Comparison of ENCODE assay signal across 21 mouse cellular contexts in the genomic region with DNA sequence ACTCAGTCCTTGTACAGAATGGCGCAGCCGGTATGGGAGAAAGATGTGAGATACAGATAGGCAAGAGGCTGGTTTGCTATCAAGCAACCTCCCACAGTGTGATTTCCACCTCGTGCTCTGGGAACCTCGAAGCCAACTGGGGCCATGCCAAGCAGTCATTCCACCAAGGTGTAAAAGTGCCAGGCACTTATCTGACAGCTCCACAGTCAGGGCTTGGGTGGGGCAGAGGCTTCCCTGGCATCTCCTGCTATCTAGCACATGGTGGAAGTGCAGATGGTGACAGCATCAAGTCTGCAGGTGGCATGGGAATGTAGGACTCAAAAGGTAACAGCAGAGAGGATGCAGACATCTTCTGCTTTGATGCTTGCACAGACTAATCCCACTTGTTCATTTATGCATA.
DNase-seq lines count a peak whose midpoint lies in the region; ATAC-seq lines count a peak whose summit lies in the region.
"Had no signal": no experiment of that assay in that cellular context is flagged by ENCODE, and none has a peak within 500 bp of the region (broad histone marks: within the 10 kb centered on the region; RNA-seq: fewer than 3 reads in every experiment).

No protein-coding gene starts in this region.

- no peak for ATAC-seq in cerebellum, adult (ENCODE audit: insufficient number of reproducible peaks, low FRiP score, low TSS enrichment)
- ATAC-seq in midbrain, embryonic 14.5 days (ENCODE audit: low FRiP score, low TSS enrichment): no peak
- ATAC-seq: CD4-positive, CD25-positive, alpha-beta regulatory T cell, adult 4 months; forebrain, embryonic 16.5 days; hindbrain, postnatal 0 days had no signal

- DNase-seq in cerebellum, adult 11 months: peak; percentile 38
- DNase-seq in brain, adult 2 months (ENCODE audit: low read depth, low spot score): peak; percentile 48
- peak; percentile 63 for DNase-seq in cerebellum, adult 9-10 months
- peak; percentile 63 to 80 for DNase-seq in cerebellum, postnatal 25 days
- no peak for DNase-seq in midbrain, embryonic 14.5 days
- DNase-seq in embryo, embryonic 9.5 days (ENCODE audit: extremely low spot score): no peak
- DNase-seq: adrenal gland, adult 8-10 months; adrenal gland, postnatal 36 days; B cell, adult 2 months; gastrocnemius, postnatal 10 days; heart, adult 18-20 months; heart, postnatal 10 days had no signal

- H3K27ac ChIP-seq in midbrain, embryonic 14.5 days (replicated peaks; ENCODE audit: low read depth, low read length): no peak overlapping the region
- H3K27ac ChIP-seq: embryonic facial prominence, embryonic 13.5 days; forebrain, embryonic 12.5 days; heart, embryonic 10.5 days; hindbrain, embryonic 13.5 days; hindbrain, postnatal 0 days had no signal

- H3K4me3 ChIP-seq in midbrain, embryonic 14.5 days (replicated peaks; ENCODE audit: low read depth, low read length): no peak overlapping the region
- H3K4me3 ChIP-seq: embryonic facial prominence, embryonic 13.5 days; forebrain, embryonic 12.5 days; heart, embryonic 10.5 days; hindbrain, embryonic 13.5 days had no signal

- H3K9ac ChIP-seq in midbrain, embryonic 14.5 days (replicated peaks; ENCODE audit: low read length): no peak overlapping the region
- H3K9ac ChIP-seq: embryonic facial prominence, embryonic 13.5 days; forebrain, embryonic 12.5 days; hindbrain, embryonic 13.5 days had no signal

- 89% methylated on average over 4 of the region's 4 CpGs for WGBS in midbrain, embryonic 14.5 days

- no peaks in the 10 kb centered on the region for H3K36me3 ChIP-seq in midbrain, embryonic 14.5 days (ENCODE audit: control insufficient read depth, insufficient read depth, low read length)
- H3K36me3 ChIP-seq: embryonic facial prominence, embryonic 13.5 days; forebrain, embryonic 12.5 days; G1E; heart, embryonic 10.5 days; hindbrain, embryonic 13.5 days had no signal

- no peaks in the 10 kb centered on the region for H3K4me1 ChIP-seq in midbrain, embryonic 14.5 days (ENCODE audit: control insufficient read depth, insufficient read depth, low read length)
- H3K4me1 ChIP-seq: embryonic facial prominence, embryonic 13.5 days; forebrain, embryonic 12.5 days; heart, embryonic 10.5 days; hindbrain, embryonic 13.5 days had no signal

- H3K4me2 ChIP-seq in midbrain, embryonic 14.5 days (ENCODE audit: low read length): no peak overlapping the region
- H3K4me2 ChIP-seq: embryonic facial prominence, embryonic 13.5 days; forebrain, embryonic 12.5 days; hindbrain, embryonic 13.5 days had no signal

- peaks cover 7% of the 10 kb centered on the region for H3K9me3 ChIP-seq in midbrain, embryonic 14.5 days (ENCODE audit: control insufficient read depth, low read length)

- H3K27me3 ChIP-seq in midbrain, embryonic 14.5 days (ENCODE audit: control insufficient read depth, insufficient read depth, low read length): no peaks in the 10 kb centered on the region
- H3K27me3 ChIP-seq: embryonic facial prominence, embryonic 13.5 days; hindbrain, embryonic 13.5 days had no signal

Comparison
In these comparisons a context has a peak if more than half of its experiments do, and no peak if none do; other contexts are left out.
1. DNase-seq: peak in cerebellum, adult 11 months (single experiment), brain, adult 2 months (single experiment), cerebellum, adult 9-10 months (single experiment) and cerebellum, postnatal 25 days (2 of 2); none in midbrain, embryonic 14.5 days (single experiment) and embryo, embryonic 9.5 days (single experiment).